Mouse (Mus musculus): ENCODE results near the gene Lin7a.

The Lin7a gene

GRCm38 (mm10) chr10:107271321-107272130 lies at the start of gene Lin7a:
Gene Lin7a (plus strand): TSS chr10:107271686.
- no peak for DNase-seq (ENCODE audit: low spot score)

- no peak for DNase-seq (ENCODE audit: low spot score)
These were observed 49.8 kb upstream of the Lin7a start for GRCm38 (mm10) chr10:107221726-107222125.

GRCm38 (mm10) chr10:107222406-107223185 lies 48.9 kb upstream of the Lin7a start:
- DNase-seq (ENCODE audit: low spot score), result no peak

GRCm38 (mm10) chr10:107223186-107223440 lies 48.4 kb upstream of the Lin7a start:
- no peak for DNase-seq (ENCODE audit: low spot score)

GRCm38 (mm10) chr10:107223821-107224220 lies 47.7 kb upstream of the Lin7a start:
- no peak for DNase-seq (ENCODE audit: low spot score)

GRCm38 (mm10) chr10:107224596-107225330 lies 46.7 kb upstream of the Lin7a start:
- DNase-seq (ENCODE audit: low spot score), result no peak

GRCm38 (mm10) chr10:107225331-107225835 lies 46.1 kb upstream of the Lin7a start:
- no peak for DNase-seq (ENCODE audit: low spot score)

GRCm38 (mm10) chr10:107225871-107226270 lies 45.6 kb upstream of the Lin7a start:
- DNase-seq (ENCODE audit: low spot score), result no peak

GRCm38 (mm10) chr10:107227901-107228300 lies 43.6 kb upstream of the Lin7a start:
- DNase-seq (ENCODE audit: low spot score), result no peak

- DNase-seq (ENCODE audit: low spot score), result no peak
These were observed 42.7 kb upstream of the Lin7a start for GRCm38 (mm10) chr10:107228776-107229175.

- DNase-seq (ENCODE audit: low spot score), result no peak
These were observed 42.1 kb upstream of the Lin7a start for GRCm38 (mm10) chr10:107229416-107229815.

- DNase-seq (ENCODE audit: low spot score), result no peak
These were observed 41.2 kb upstream of the Lin7a start for GRCm38 (mm10) chr10:107230081-107230850.

- DNase-seq (ENCODE audit: low spot score), result no peak
These were observed 40.7 kb upstream of the Lin7a start for GRCm38 (mm10) chr10:107230851-107231130.

GRCm38 (mm10) chr10:107231421-107232010 lies 40.0 kb upstream of the Lin7a start:
- no peak for DNase-seq (ENCODE audit: low spot score)

- DNase-seq (ENCODE audit: low spot score), result no peak
These were observed 38.9 kb upstream of the Lin7a start for GRCm38 (mm10) chr10:107232491-107233110.

GRCm38 (mm10) chr10:107233221-107233620 lies 38.3 kb upstream of the Lin7a start:
- DNase-seq (ENCODE audit: low spot score), result no peak

- no peak for DNase-seq (ENCODE audit: low spot score)
These were observed 37.7 kb upstream of the Lin7a start for GRCm38 (mm10) chr10:107233825-107234224.

- no peak for DNase-seq (ENCODE audit: low spot score)
These were observed 36.8 kb upstream of the Lin7a start for GRCm38 (mm10) chr10:107234421-107235400.

- no peak for DNase-seq (ENCODE audit: low spot score)
These were observed 36.0 kb upstream of the Lin7a start for GRCm38 (mm10) chr10:107235496-107235895.

- DNase-seq (ENCODE audit: low spot score), result no peak
These were observed 35.3 kb upstream of the Lin7a start for GRCm38 (mm10) chr10:107236211-107236610.

All from spleen, adult 12 weeks (tissue).